In the genomic region with DNA sequence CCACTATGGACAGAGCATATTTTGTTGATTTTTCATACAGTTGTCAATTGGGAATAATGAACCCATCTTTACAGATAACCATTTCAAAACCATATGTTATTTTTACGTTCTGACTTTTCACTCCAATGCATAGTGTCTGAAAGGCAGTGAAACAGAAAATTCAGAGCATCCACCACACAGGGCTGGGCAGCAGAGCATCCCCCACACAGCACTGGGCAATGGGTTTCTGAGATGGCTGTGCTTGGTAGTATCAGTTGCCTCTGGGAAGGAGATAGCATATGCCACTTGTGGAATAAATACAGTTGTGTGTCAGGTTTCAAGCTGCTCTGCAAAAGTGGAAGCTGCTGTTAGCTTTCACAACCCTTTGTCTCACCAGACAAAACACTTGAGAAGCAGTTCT, we compare ENCODE assay signal across 32 mouse cellular contexts.
"Had no signal": no experiment of that assay in that cellular context is flagged by ENCODE, and none has a peak within 500 bp of the region (broad histone marks: within the 10 kb centered on the region; RNA-seq: fewer than 3 reads in every experiment).

No protein-coding gene starts in this region.

- H3K4me3 ChIP-seq: limb, embryonic 10.5 days; limb, embryonic 12.5 days; limb, embryonic 13.5 days; limb, embryonic 15.5 days; liver, embryonic 12.5 days; liver, embryonic 13.5 days; liver, embryonic 15.5 days; lung, embryonic 15.5 days; megakaryocyte, embryonic 14.5 days; midbrain, embryonic 10.5 days; midbrain, embryonic 12.5 days; midbrain, embryonic 13.5 days; midbrain, embryonic 15.5 days; myocyte; neural tube, embryonic 12.5 days had no signal

- ATAC-seq: liver, embryonic 12.5 days; liver, postnatal 0 days; lung, postnatal 0 days; midbrain, embryonic 13.5 days; midbrain, embryonic 15.5 days; midbrain, embryonic 16.5 days had no signal

- H3K4me1 ChIP-seq: limb, embryonic 10.5 days; limb, embryonic 12.5 days; limb, embryonic 13.5 days; limb, embryonic 15.5 days; liver, embryonic 12.5 days; liver, embryonic 13.5 days; liver, embryonic 15.5 days; lung, embryonic 15.5 days; megakaryocyte, embryonic 14.5 days; midbrain, embryonic 10.5 days; midbrain, embryonic 13.5 days; midbrain, embryonic 15.5 days; neural tube, embryonic 12.5 days had no signal

- H3K36me3 ChIP-seq: limb, embryonic 12.5 days; limb, embryonic 13.5 days; limb, embryonic 15.5 days; liver, embryonic 12.5 days; liver, embryonic 13.5 days; liver, embryonic 15.5 days; lung, embryonic 15.5 days; midbrain, embryonic 12.5 days; midbrain, embryonic 13.5 days; midbrain, embryonic 15.5 days; neural tube, embryonic 12.5 days had no signal

- H3K27ac ChIP-seq: limb, embryonic 10.5 days; limb, embryonic 12.5 days; limb, embryonic 13.5 days; limb, embryonic 15.5 days; liver, embryonic 12.5 days; liver, embryonic 13.5 days; liver, embryonic 14.5 days; liver, embryonic 15.5 days; lung, embryonic 15.5 days; macrophage; midbrain, embryonic 10.5 days; midbrain, embryonic 12.5 days; midbrain, embryonic 13.5 days; midbrain, embryonic 15.5 days; neural tube, embryonic 12.5 days had no signal

- DNase-seq: left cerebral cortex, postnatal 4 days; liver; liver, embryonic 13.5 days; liver, postnatal 0 days; lung, adult 18-20 months; lung, adult 2 months; lung, embryonic 14.5 days; lung, postnatal 10 days; lung, postnatal 14 days; lung, postnatal 36 days; lung, postnatal 4 days; midbrain, embryonic 14.5 days had no signal

- H3K9me3 ChIP-seq: limb, embryonic 10.5 days; limb, embryonic 12.5 days; limb, embryonic 13.5 days; limb, embryonic 15.5 days; liver, embryonic 12.5 days; liver, embryonic 13.5 days; liver, embryonic 15.5 days; lung, embryonic 15.5 days; midbrain, embryonic 10.5 days; midbrain, embryonic 12.5 days; midbrain, embryonic 13.5 days; midbrain, embryonic 15.5 days; neural tube, embryonic 12.5 days had no signal

- H3K4me2 ChIP-seq: limb, embryonic 12.5 days; limb, embryonic 13.5 days; limb, embryonic 15.5 days; liver, embryonic 11.5 days; liver, embryonic 12.5 days; liver, embryonic 13.5 days; liver, embryonic 15.5 days; lung, embryonic 14.5 days; lung, embryonic 15.5 days; midbrain, embryonic 11.5 days; midbrain, embryonic 12.5 days; midbrain, embryonic 13.5 days; midbrain, embryonic 15.5 days; neural tube, embryonic 12.5 days had no signal

- H3K27me3 ChIP-seq: limb, embryonic 12.5 days; limb, embryonic 13.5 days; limb, embryonic 15.5 days; liver, embryonic 12.5 days; liver, embryonic 13.5 days; liver, embryonic 15.5 days; lung, embryonic 15.5 days; megakaryocyte, embryonic 14.5 days; midbrain, embryonic 12.5 days; midbrain, embryonic 13.5 days; midbrain, embryonic 15.5 days; neural tube, embryonic 12.5 days had no signal

- H3K9ac ChIP-seq: limb, embryonic 12.5 days; limb, embryonic 13.5 days; limb, embryonic 15.5 days; liver, embryonic 12.5 days; liver, embryonic 13.5 days; liver, embryonic 14.5 days; liver, embryonic 15.5 days; liver, postnatal 0 days; lung, embryonic 14.5 days; lung, embryonic 15.5 days; midbrain, embryonic 12.5 days; midbrain, embryonic 13.5 days; midbrain, embryonic 15.5 days; neural tube, embryonic 12.5 days had no signal
